Mouse (Mus musculus): ENCODE measurements around the gene Llgl1. TPM values are rescaled to one million over a fixed set of nuclear protein-coding genes. Genes with fewer than 3 reads are reported as not detected.

Gene Llgl1
- total RNA-seq, 2 experiments from 2014 or later, result 40.4 to 43.8 TPM

Small RNA genes lying within 50 kb of the gene (microRNA-seq; reads per million reads assigned to microRNA genes)
- 1.1 to 7.1 reads per million in 2 experiments for gene Mir5100

Other genes starting within 250 kb of the Llgl1 start
- 10 to 100 TPM; 73.1 to 78.4 TPM for gene Drg2, start 245.1 kb upstream of the Llgl1 start, total RNA-seq (2021)
- gene Myo15, start 230.4 kb upstream of the Llgl1 start, total RNA-seq (2021), result under 1 TPM in 1 of 2 experiments, not detected in 1; 0.04 TPM
- gene Alkbh5, start 163.3 kb upstream of the Llgl1 start, total RNA-seq (2021), result 10 to 100 TPM; 43.5 to 44.8 TPM
- 10 to 100 TPM; 42.9 to 49.3 TPM for gene Flii, start 27.5 kb downstream of the Llgl1 start, total RNA-seq (2021)
- 10 to 100 TPM; 22.3 to 27.6 TPM for gene Mief2, start 28.7 kb downstream of the Llgl1 start, total RNA-seq (2021)
- 1 to 10 TPM; 3.4 to 3.9 TPM for gene Top3a, start 77.6 kb downstream of the Llgl1 start, total RNA-seq (2021)
- gene Smcr8, start 77.8 kb downstream of the Llgl1 start, total RNA-seq (2021), result 10 to 100 TPM; 25.5 to 26.5 TPM
- 1 to 10 TPM; 1.7 to 2.8 TPM for gene Shmt1, start 112.0 kb downstream of the Llgl1 start, total RNA-seq (2021)
- 10 to 100 TPM; 30.6 to 31.5 TPM for gene Dhrs7b, start 130.9 kb downstream of the Llgl1 start, total RNA-seq (2021)
- gene Tmem11, start 179.5 kb downstream of the Llgl1 start, total RNA-seq (2021), result 10 to 100 TPM; 24.7 to 27.0 TPM
- 10 to 100 TPM; 10.6 to 11.8 TPM for gene Natd1, start 215.0 kb downstream of the Llgl1 start, total RNA-seq (2021)
- 10 to 100 TPM; 12.1 to 14.7 TPM for gene Map2k3, start 232.3 kb downstream of the Llgl1 start, total RNA-seq (2021)

Data from left cerebral cortex, postnatal 14 days (tissue).